Mouse (Mus musculus) intestine, postnatal 0 days (tissue): ENCODE measurements around the gene Itln1. TPM values are rescaled to one million over a fixed set of nuclear protein-coding genes. Genes with fewer than 3 reads are reported as not detected.

ENCODE experiments used
- ATAC-seq: fragments of 200-750 bp; cut with Nextera tagmentation; 2 replicates; pipeline ENCODE4 v1.8.0; 2017; ENCODE audit warnings: mild to moderate bottlenecking, moderate TSS enrichment, moderate library complexity
- H3K27ac ChIP-seq: fragments of 300-500 bp; sonication (generic); 2 replicates; pipeline ENCODE4 v1.5.1; 2014; ENCODE audit warnings: mild to moderate bottlenecking, low read depth, low read length, moderate library complexity
- H3K27me3 ChIP-seq: fragments of 300-500 bp; sonication (generic); replicated peaks from 2 replicates; pipeline ENCODE4 v1.6.1; 2014; ENCODE audit warnings: low read length, mixed read lengths; ENCODE audit not compliant: control insufficient read depth, insufficient read depth
- H3K36me3 ChIP-seq: fragments of 300-500 bp; sonication (generic); 2 replicates; pipeline ENCODE4 v1.6.1; 2014; ENCODE audit warnings: mild to moderate bottlenecking, moderate library complexity; ENCODE audit not compliant: control insufficient read depth, insufficient read depth
- H3K4me1 ChIP-seq: fragments of 300-500 bp; sonication (generic); replicated peaks from 2 replicates; pipeline ENCODE4 v1.6.1; 2014; ENCODE audit warnings: antibody characterized with exemption, low read length, mixed read lengths; ENCODE audit not compliant: control insufficient read depth, insufficient read depth
- H3K4me2 ChIP-seq: fragments of 300-500 bp; sonication (generic); replicated peaks from 2 replicates; pipeline ENCODE4 v1.6.1; 2014; ENCODE audit warnings: low read depth, mild to moderate bottlenecking, moderate library complexity
- H3K4me3 ChIP-seq: fragments of 300-500 bp; sonication (generic); 2 replicates; pipeline ENCODE4 v1.5.1; 2014; ENCODE audit warnings: low read depth, low read length
- H3K9ac ChIP-seq: fragments of 300-500 bp; sonication (generic); 2 replicates; pipeline ENCODE4 v1.6.1; 2014; ENCODE audit warnings: mild to moderate bottlenecking, low read depth, low read length
- H3K9me3 ChIP-seq: fragments of 300-500 bp; sonication (generic); 2 replicates; pipeline ENCODE4 v1.6.1; 2016; ENCODE audit warnings: mixed run types; ENCODE audit not compliant: control insufficient read depth
- CTCF ChIP-seq: sonication (generic); IDR thresholded peaks from 2 replicates; pipeline ENCODE4 v1.5.1; 2016; ENCODE audit warnings: low read depth, mild to moderate bottlenecking, control low read depth, antibody characterized with exemption, moderate library complexity
- WGBS: fragments of 180-500 bp; shearing (Covaris S2); extraction: QIAGEN DNeasy Blood & Tissue Kit; methylation state at CpG from one replicate; pipeline ENCODE4 v1.1.7; 2014; 5-methylcytosine and 5-hydroxymethylcytosine counted together
- polyA plus RNA-seq: library from polyadenylated mRNA; unstranded; fragments of >200 nt; fragmentation: Nextera tagmentation; extraction: Ambion mirVana; gene quantifications from 2 replicates; pipeline ENCODE4 v1.2.1, GENCODE M21; 2015

The Itln1 gene
- polyA plus RNA-seq, result 2.5 and 3.0 TPM in 2 replicates

- no peak for TF ChIP-seq CTCF
- Histone ChIP-seq H3K9ac (no peak within 1 kb of the TSS), H3K27me3 (no peaks in the 10 kb centered on the region), H3K4me2 (no peak within 1 kb of the TSS), H3K4me3 (no peak within 1 kb of the TSS), H3K36me3 (no peaks in the 10 kb centered on the region), H3K4me1 (no peaks in the 10 kb centered on the region), H3K9me3 (no peaks in the 10 kb centered on the region; the same call in 1 of the 2 replicates), H3K27ac (no peak within 1 kb of the TSS)
- no peak for ATAC-seq
- 83% methylated on average over 1 of the region's 1 CpGs for WGBS
These were observed at the start of gene Itln1 for GRCm38 (mm10) chr1:171535194-171535593. Gene Itln1 (minus strand): TSS chr1:171535294.

GRCm38 (mm10) chr1:171584584-171584983 lies 49.5 kb upstream of the Itln1 start:
- Histone ChIP-seq H3K4me2 (no peak overlapping the region), H3K9me3 (no peaks in the 10 kb centered on the region), H3K27me3 (no peaks in the 10 kb centered on the region), H3K36me3 (no peaks in the 10 kb centered on the region), H3K27ac (no peak overlapping the region), H3K9ac (no peak overlapping the region), H3K4me1 (no peaks in the 10 kb centered on the region), H3K4me3 (no peak overlapping the region)
- no peak for ATAC-seq
- TF ChIP-seq CTCF, result no peak
- 71% methylated on average over 2 of the region's 2 CpGs for WGBS

DNA sequence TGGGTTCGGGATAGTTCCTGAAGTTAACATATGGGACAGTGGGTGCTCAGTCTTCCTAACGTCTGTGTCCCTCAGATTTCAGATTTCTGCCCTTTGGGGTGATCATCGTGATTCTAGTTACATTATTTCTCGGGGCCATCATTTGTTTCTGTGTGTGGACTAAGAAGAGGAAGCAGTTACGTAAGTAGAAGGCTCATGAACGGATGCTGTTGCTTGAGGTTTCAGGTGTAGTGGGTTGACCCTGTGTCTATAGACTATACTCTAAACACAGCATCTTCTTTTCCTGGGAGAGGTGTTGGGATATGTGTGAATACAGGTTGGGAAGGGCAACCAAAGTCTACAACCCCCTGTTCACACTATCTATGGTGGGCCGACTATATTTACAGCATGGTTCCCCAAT lies 42.1 kb upstream of the Itln1 start:
- Histone ChIP-seq H3K9ac (no peak overlapping the region), H3K27ac (no peak overlapping the region), H3K4me2 (no peak overlapping the region), H3K27me3 (no peaks in the 10 kb centered on the region), H3K9me3 (no peaks in the 10 kb centered on the region), H3K4me3 (no peak overlapping the region), H3K36me3 (no peaks in the 10 kb centered on the region), H3K4me1 (no peaks in the 10 kb centered on the region)
- WGBS, result 87% methylated on average over 7 of the region's 7 CpGs
- no peak for ATAC-seq
- TF ChIP-seq CTCF, result no peak

- Histone ChIP-seq H3K4me2 (no peak overlapping the region), H3K4me3 (no peak overlapping the region), H3K9ac (no peak overlapping the region), H3K27me3 (no peaks in the 10 kb centered on the region), H3K4me1 (no peaks in the 10 kb centered on the region), H3K9me3 (no peaks in the 10 kb centered on the region), H3K36me3 (no peaks in the 10 kb centered on the region), H3K27ac (no peak overlapping the region)
- no peak for ATAC-seq
- 59% methylated on average over 2 of the region's 2 CpGs for WGBS
- TF ChIP-seq CTCF, result peak; percentile 22; the same call in 1 of the 2 replicates
These were observed 33.3 kb upstream of the Itln1 start for GRCm38 (mm10) chr1:171568436-171568835.

DNA sequence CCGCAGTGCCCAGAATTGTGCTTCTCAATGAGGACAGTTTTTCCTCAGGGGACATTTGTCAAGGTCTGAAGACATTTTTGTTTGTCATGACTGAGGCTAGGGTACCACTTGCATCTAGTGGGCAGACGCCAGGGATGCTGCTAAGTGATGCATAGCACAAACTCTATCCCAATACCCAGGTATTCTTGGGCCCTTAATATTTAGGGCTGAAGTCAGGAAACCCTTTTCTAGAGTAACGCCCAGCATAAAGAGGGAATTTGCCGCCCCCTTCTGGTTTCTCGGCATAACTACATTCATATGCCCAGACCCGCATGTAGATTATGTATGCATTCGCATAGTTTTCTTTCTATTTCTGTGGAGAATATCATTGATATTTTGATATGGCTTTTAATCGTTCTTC lies 31.7 kb upstream of the Itln1 start:
- Histone ChIP-seq H3K4me1 (no peaks in the 10 kb centered on the region), H3K9me3 (no peaks in the 10 kb centered on the region), H3K4me2 (no peak overlapping the region), H3K27ac (no peak overlapping the region), H3K36me3 (no peaks in the 10 kb centered on the region), H3K27me3 (no peaks in the 10 kb centered on the region), H3K4me3 (no peak overlapping the region), H3K9ac (no peak overlapping the region)
- WGBS, result 19% methylated on average over 8 of the region's 8 CpGs
- ATAC-seq, result 0 out of 2 replicates have a peak, but pooled peaks have one; percentile 22
- peak; percentile 83 for TF ChIP-seq CTCF

DNA sequence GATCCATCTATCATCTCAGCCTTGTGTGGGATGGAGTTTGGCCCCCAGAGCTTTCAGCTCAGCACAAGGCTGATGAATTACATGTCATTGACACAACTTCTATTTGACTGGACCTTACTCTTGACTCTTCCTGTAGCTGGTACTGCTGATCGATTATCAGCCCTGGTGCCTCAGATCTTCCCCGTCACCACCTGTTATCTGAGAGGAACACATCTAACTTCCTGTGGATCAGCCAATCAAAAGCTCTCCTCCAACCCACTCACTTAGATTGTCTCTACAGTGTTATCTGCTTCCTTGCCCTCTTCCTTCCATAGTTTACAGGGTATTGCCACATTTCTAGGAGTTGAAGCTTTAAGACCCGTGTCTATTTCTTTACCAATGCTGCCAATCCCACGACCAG lies 30.8 kb upstream of the Itln1 start:
- no peaks in the 10 kb centered on the region for H3K4me1 ChIP-seq
- 44% methylated on average over 4 of the region's 4 CpGs for WGBS
- TF ChIP-seq CTCF, result no peak
- no peak overlapping the region for H3K9ac ChIP-seq
- H3K4me3 ChIP-seq, result no peak overlapping the region
- no peaks in the 10 kb centered on the region for H3K27me3 ChIP-seq
- no peaks in the 10 kb centered on the region for H3K9me3 ChIP-seq
- peak; percentile 23; the same call in 1 of the 2 replicates for ATAC-seq
- no peaks in the 10 kb centered on the region for H3K36me3 ChIP-seq
- no peak overlapping the region for H3K4me2 ChIP-seq
- H3K27ac ChIP-seq, result no peak overlapping the region

DNA sequence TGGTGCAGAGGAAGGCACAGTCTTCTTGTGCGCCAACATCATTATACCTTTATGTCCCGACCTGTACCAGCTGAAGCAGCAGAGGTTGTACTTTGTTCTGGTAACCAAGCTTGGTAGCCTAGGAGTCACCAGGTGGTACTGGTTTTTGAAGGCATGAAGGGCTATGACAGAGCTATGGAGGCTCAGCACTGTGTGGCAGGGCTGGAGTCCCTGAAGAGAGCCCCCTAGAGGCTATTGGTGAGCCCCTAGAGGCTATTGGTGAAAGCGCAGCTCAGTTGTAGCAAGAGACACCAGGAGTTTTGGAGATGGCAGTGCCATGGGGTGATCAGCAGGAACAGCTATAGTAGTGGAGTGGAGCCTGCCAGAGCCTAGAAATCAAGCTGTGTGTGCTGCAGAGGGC lies 29.2 kb upstream of the Itln1 start:
- no peak overlapping the region for H3K9ac ChIP-seq
- H3K4me3 ChIP-seq, result no peak overlapping the region
- no peaks in the 10 kb centered on the region for H3K9me3 ChIP-seq
- H3K4me1 ChIP-seq, result no peaks in the 10 kb centered on the region
- TF ChIP-seq CTCF, result peak; percentile 80
- H3K27ac ChIP-seq, result no peak overlapping the region
- peak; percentile 63; the same call in 1 of the 2 replicates for ATAC-seq
- H3K4me2 ChIP-seq, result no peak overlapping the region
- 61% methylated on average over 3 of the region's 3 CpGs for WGBS
- no peaks in the 10 kb centered on the region for H3K27me3 ChIP-seq
- H3K36me3 ChIP-seq, result no peaks in the 10 kb centered on the region
